Mouse (Mus musculus) retina, adult 2 months (tissue): ENCODE results near the gene Gtf2b.

Source experiments
- DNase-seq: peaks from one replicate; pipeline ENCODE4 v3.0.0-alpha.2; 2012; ENCODE audit warnings: low read depth, low spot score

Gene Gtf2b

GRCm38 (mm10) chr3:142811582-142811981 lies 46.7 kb downstream of the Gtf2b start:
- DNase-seq: no peak

DNA sequence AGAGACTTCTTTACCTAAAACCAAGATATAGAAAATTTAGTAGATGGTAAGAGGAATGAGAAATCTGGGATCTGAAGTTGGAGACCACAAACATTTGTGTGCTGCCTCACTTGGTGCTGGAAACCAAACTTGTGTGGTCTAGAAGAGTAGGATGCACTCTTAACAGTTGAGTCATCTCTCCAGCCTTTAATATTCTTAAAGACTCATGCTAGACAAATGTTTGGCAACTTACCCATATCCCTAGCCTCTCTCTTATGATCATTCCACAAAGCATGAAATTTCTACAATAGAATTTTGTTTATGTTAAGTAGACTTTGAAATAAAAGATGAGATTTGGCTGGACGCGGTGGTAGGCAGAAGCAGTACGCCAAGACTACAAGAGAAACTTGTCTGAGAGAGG lies 52.7 kb downstream of the Gtf2b start:
- DNase-seq: no peak

DNA sequence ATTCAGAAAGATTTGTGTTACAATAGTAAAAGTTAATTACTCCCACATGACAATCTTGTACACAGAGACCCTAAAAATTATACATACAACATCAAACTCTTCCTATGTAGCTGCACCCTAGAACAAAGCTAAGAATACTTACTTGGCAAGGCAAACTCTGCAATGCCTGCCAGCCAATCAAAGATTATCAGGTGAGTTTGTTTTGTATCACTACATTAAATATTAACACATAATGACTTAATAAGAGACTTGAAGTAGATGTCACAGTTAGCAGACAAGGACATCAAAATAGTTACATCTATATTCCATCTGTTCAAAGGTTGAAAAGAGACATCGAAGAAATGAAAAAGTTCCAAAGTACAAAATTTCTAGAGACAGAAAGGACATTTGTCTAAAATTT lies 58.8 kb downstream of the Gtf2b start:
- no peak for DNase-seq

- no peak for DNase-seq
Measured at GRCm38 (mm10) chr3:142826449-142827146, 61.8 kb downstream of the Gtf2b start.

GRCm38 (mm10) chr3:142832910-142833309 lies 68.1 kb downstream of the Gtf2b start:
- no peak for DNase-seq
